Mouse (Mus musculus) thymus, adult 2 months (tissue): ENCODE measurements around the gene Gm49486.

Experiments used
- CTCF ChIP-seq: fragments of 200-500 bp; IDR thresholded peaks from 2 replicates; pipeline ENCODE4 v1.5.1; 2012; ENCODE audit warnings: mild to moderate bottlenecking, control low read depth, low read length, moderate library complexity, borderline replicate concordance; ENCODE audit not compliant: control insufficient read depth, poor library complexity, insufficient read depth; ENCODE audit errors: extremely low read depth
- POLR2A ChIP-seq: fragments of 200-500 bp; IDR thresholded peaks from 2 replicates; pipeline ENCODE4 v1.6.1; 2012; ENCODE audit warnings: mild to moderate bottlenecking, low read length, control low read depth, moderate library complexity; ENCODE audit not compliant: control insufficient read depth, poor library complexity, insufficient read depth; ENCODE audit errors: extremely low read depth

GRCm38 (mm10) chr15:79270317-79271123 lies 41.3 kb downstream of the Gm49486 start:
- peak; percentile 50; the same call in 1 of the 2 replicates for TF ChIP-seq CTCF
- peak; percentile 95 for TF ChIP-seq POLR2A
